Mouse (Mus musculus): Measurements from ENCODE around the gene Tnip3.

Tnip3 gene

GRCm38 (mm10) chr6:65525192-65525591 is at the start of gene Tnip3:
Gene Tnip3, plus strand, starts transcription at chr6:65525313.
- DNase-seq (ENCODE audit: inconsistent ontology term) = no peak

- DNase-seq (ENCODE audit: inconsistent ontology term) = no peak
These were observed 26.3 kb upstream of the Tnip3 start for GRCm38 (mm10) chr6:65498786-65499185.

GRCm38 (mm10) chr6:65510051-65510669 is 15.0 kb upstream of the Tnip3 start:
- peak; percentile 51 for DNase-seq (ENCODE audit: inconsistent ontology term)

GRCm38 (mm10) chr6:65513813-65514212 is 11.3 kb upstream of the Tnip3 start:
- no peak for DNase-seq (ENCODE audit: inconsistent ontology term)

DNA sequence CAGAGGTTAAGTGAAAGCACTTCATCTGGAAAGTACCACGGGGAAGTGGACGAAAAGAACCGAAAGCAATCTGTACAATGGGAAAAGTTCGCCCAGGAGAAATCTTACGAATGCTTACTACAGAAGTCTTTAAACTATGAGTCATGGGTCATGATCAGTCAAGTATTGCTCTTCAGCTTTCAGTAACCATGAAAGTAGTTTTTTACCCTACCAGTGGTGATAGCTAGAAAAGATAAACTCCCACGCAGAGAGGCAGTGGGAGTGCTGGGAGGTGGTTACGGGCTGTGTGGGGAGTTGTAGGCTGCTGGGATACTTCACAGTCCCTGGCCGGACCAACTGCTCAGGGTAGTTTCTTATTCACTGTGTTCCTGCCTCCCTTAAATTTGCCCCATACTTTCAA is 8.4 kb upstream of the Tnip3 start:
- no peak for DNase-seq (ENCODE audit: inconsistent ontology term)

GRCm38 (mm10) chr6:65520821-65521220 is 4.3 kb upstream of the Tnip3 start:
- DNase-seq (ENCODE audit: inconsistent ontology term) = no peak

- no peak for DNase-seq (ENCODE audit: inconsistent ontology term)
These were observed 2.8 kb downstream of the Tnip3 start for GRCm38 (mm10) chr6:65527892-65528291.

DNA sequence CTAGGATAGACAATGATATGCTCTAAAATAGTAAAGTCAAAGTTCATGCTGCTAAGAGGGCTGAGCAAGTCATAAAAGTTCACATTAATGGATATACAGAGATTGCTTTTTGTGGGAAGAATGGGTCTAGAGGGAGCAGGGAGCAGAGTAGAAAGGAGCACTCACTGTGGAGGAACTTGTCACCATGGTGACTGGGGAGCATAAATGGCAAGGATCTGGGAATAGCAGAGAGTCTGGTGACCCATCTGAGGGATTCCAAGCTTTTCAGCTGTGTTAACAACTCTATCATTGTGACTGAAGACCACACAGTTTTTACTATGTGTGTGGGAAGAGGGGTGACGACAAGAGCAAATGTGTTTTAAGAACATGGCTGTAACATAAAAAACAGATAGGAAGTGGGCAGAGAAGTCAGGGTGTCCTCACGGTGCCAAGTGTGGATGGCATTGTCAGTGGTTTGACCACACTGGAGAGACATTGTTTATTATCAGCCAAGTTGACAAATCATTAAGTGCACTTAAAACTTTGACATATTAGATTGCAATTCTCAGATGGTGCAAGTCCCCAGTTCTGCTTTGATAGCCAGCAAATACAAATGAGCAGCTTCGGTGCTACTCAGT is 6.2 kb downstream of the Tnip3 start:
- DNase-seq (ENCODE audit: inconsistent ontology term) = no peak

GRCm38 (mm10) chr6:65533687-65534086 is 8.6 kb downstream of the Tnip3 start:
- DNase-seq (ENCODE audit: inconsistent ontology term) = no peak

DNA sequence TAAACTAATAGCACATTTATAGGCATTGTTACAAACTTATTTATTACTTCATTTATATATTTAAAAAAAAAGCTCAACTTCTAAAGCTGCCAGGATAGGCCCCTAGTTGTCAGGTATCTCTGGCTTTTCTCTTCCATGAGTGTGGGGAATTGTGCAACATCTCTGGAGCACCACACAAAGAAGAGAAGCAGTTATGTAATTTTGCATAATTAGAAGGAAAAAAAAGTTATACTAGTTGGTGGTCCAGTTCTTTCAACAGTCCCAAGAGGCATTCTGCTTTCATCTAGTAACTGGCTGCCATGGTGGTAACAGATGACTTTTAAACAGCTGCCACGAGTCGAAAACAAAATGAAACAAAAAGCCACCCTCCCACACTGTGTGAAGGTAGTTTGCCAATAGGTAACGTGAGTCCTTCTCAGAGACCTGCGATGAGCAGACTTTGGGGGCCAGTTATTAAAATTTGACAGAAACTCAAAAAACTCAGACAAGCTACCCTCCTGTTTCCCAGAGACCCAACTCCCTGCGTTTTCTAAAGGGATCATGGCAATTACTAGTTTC is 12.3 kb downstream of the Tnip3 start:
- no peak for DNase-seq (ENCODE audit: inconsistent ontology term)

- DNase-seq (ENCODE audit: inconsistent ontology term) = no peak
These were observed 13.0 kb downstream of the Tnip3 start for GRCm38 (mm10) chr6:65538022-65538652.

DNA sequence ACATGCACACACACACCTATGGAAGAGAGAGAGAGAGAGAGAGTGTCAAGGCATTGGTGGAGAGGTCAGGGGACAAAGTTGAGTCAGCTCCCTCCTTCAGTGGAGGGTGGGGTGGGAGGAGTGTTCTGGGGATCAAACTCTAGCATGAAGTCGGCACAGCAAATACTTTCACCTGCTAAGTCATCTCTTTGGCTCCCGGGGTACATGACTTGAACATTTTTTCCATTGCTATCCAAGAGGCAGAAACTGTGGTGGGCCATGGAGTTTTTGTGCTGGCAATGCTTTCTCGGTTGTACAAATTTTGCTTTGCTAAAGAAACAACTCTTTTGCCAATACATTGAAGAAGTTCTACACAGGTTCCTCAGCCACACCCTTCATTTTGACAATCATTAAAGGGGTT is 13.8 kb downstream of the Tnip3 start:
- no peak for DNase-seq (ENCODE audit: inconsistent ontology term)

DNA sequence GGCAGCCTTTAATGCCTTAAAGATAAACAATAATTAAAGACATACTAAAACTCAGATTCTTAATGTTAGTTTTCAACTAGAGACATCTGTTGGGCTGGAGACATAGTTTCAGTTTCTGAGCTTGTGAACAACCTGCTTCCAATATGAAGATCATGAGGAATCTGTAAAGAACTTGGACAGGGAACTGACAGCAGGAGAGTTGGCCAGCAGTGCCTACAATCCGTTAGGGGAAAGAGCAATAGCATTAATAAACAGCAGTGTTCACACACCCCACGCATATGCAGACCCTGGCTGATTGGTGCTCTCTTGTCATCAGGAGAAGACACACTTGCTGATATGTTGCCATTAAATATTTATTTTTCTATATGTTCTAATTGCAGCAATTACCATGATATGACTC is 15.0 kb downstream of the Tnip3 start:
- DNase-seq (ENCODE audit: inconsistent ontology term) = no peak

DNA sequence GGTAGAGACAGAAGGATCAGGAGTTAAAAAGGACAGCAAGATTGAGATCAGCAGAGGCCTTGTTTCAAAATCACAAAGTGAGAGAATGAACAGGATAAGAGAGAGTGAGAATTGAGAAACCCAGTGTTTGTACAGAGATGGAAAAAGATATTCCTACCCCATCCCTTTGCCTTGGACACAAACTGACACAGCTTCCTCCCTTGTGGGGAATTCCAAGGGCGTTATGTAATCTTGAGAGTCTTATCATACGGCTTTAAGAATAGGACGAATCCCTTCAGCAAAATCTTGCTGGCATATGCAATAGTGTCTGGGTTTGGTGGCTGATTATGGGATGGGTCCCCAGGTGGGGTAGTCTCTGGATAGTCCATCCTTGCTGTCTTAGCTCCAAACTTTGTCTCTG is 16.0 kb downstream of the Tnip3 start:
- no peak for DNase-seq (ENCODE audit: inconsistent ontology term)

GRCm38 (mm10) chr6:65542391-65542790 is 17.3 kb downstream of the Tnip3 start:
- DNase-seq (ENCODE audit: inconsistent ontology term) = no peak

GRCm38 (mm10) chr6:65542913-65543312 is 17.8 kb downstream of the Tnip3 start:
- no peak for DNase-seq (ENCODE audit: inconsistent ontology term)

DNA sequence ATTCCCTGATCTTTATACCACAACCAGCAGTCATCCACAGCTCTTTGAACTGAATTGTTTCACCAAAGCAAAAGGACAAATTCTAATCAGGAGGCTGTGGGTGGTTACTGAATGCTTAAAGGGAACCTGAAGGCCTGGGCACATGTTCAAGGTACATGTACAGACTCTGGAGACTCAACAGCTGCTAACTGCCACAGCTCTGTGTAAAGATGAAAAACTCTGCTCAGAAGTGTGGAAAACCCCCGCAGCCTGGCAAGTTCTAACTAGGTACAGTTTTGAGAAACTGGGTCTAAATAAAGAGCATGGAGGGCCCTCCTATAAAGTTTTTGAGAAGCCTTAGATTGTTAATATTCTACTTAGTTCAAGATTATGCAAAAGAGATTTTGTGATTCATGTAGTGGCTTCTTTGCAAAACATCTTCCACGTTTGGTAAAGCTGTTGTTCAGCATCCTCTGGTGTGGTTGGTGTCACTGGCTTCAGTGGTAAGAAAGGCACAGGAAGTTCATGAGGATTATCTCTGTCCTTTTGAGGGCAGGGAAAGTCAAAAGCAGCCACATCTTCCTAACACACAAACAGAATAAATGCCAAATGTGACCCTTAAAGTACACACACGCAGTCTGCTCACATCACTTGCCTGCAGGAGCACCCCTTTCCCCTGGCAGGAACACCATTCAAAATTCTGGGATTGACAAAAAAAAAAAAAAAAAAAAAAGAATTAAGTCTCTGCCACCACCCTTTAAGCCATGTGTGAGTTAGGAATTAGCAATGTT is 39.0 kb downstream of the Tnip3 start:
- DNase-seq (ENCODE audit: inconsistent ontology term) = no peak

DNA sequence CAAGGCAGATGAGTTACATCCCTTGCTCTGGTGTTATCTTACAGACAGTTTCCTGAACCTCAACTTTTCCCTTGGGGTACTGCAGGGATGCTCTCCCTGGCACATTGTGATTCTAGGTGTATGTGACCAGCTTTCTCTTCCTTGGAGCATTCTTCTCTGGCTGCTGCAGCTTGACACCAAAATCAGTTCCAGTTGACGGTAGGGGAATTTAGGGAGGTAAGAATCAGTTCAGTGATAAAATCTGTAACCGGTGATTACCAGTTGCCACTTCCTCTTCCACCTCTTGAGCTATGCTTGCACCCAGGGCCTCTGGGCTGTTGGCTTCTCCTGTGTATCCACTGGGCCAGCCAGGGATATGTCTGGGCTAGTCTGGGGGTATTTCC is 39.5 kb downstream of the Tnip3 start:
- no peak for DNase-seq (ENCODE audit: inconsistent ontology term)

GRCm38 (mm10) chr6:65569741-65570140 is 44.6 kb downstream of the Tnip3 start:
- peak; percentile 34 for DNase-seq (ENCODE audit: inconsistent ontology term)

DNA sequence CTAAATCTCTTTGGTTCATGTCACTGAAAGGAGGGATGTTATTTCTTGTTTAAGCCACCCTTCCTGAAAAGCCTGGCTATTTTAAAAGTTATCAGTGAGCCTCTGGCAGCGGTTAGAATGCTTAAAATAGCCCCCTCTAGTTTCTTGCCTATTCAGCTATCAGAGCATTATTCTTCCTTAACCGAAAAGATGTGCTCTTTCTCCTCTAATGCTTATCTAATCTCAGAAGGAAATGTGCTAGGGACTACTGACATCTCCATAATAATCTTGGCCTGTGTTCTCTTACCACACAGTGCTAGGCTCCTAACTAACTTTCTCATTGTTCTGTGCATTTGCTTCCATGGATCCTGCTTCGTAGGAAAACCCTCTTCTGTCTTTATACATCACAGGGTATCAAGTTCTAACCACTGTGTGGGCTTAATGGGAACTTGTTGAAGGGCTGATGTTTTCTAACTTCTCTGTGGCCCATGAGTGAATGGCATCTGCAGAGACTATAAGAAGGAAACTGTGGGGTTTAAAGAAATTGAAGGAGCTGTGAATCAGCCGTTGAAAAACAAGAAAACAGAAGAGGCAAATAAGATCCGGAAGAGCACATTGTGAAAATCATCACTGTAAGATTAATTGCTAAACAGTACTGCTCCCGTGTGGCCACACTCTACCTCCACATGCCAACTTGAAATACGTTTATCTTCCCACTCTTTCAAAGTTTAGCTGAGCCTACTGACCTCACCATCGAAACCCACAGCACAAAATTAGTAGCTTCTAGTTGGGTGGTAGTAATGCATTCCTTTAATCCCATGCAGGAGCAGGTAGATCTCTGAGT is 53.2 kb downstream of the Tnip3 start:
- no peak for DNase-seq (ENCODE audit: inconsistent ontology term)

GRCm38 (mm10) chr6:65583029-65583428 is 57.9 kb downstream of the Tnip3 start:
- no peak for DNase-seq (ENCODE audit: inconsistent ontology term)

All from Muller cell, postnatal 12 days (primary cell).